Comparison of ENCODE assay signal across 24 mouse cellular contexts in the genomic region with DNA sequence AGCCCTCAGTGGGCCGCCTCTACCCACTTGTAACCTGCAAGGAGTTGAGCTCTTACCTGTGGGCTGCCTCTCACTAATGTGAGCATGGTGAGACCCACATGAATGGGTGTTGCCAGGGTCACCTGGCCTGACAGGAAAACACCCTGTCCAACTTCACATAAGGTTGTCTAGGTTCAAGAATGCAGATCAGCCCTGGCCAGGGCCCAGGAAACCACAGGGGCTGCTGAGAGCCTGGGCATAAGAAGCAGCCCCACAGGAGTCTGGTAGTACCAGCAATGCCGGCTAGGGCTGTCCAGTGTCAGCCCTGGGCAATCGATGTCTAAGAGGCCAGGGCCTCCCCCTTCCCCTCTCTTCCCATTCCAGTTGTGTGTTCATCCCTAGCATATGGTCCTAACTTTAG. TPM values are rescaled to one million over a fixed set of nuclear protein-coding genes. Genes with fewer than 3 reads are reported as not detected.
DNase-seq lines count a peak whose midpoint lies in the region; ATAC-seq and TF ChIP-seq lines count a peak whose summit lies in the region.
"Had no signal": no experiment of that assay in that cellular context is flagged by ENCODE, and none has a peak within 500 bp of the region (broad histone marks: within the 10 kb centered on the region; RNA-seq: fewer than 3 reads in every experiment).

No protein-coding gene starts in this region.

- intact Hi-C loops in heart, adult 2 months (cut with DNase I): loop anchor here (2.0 kb wide), 1 partner anchor 14 kb away; no protein-coding TSS in a partner anchor

- H3K4me2 ChIP-seq in heart, embryonic 12.5 days: peak overlapping the region; percentile 94; the same call in 1 of the 2 replicates
- peak overlapping the region; percentile 97 for H3K4me2 ChIP-seq in liver, embryonic 12.5 days
- peak overlapping the region; percentile 94 for H3K4me2 ChIP-seq in liver, embryonic 16.5 days (ENCODE audit: low read depth, low read length)
- H3K4me2 ChIP-seq: forebrain, embryonic 12.5 days; heart, embryonic 15.5 days; hindbrain, embryonic 12.5 days; kidney, embryonic 15.5 days; midbrain, embryonic 15.5 days; neural tube, embryonic 13.5 days had no signal

- H3K4me1 ChIP-seq in heart, embryonic 12.5 days (replicated peaks): peaks cover 96% of the 10 kb centered on the region
- peaks cover 8% of the 10 kb centered on the region for H3K4me1 ChIP-seq in heart, adult 2 months (ENCODE audit: control insufficient read depth, insufficient read depth, low read length)
- H3K4me1 ChIP-seq in megakaryocyte, embryonic 14.5 days: peaks cover 95% of the 10 kb centered on the region
- H3K4me1 ChIP-seq in liver, embryonic 12.5 days: peaks cover 93% of the 10 kb centered on the region
- peaks cover 90% of the 10 kb centered on the region for H3K4me1 ChIP-seq in liver, embryonic 16.5 days (ENCODE audit: control insufficient read depth, low read depth, low read length)

- no peak overlapping the region for H3K4me3 ChIP-seq in heart, embryonic 12.5 days
- no peak overlapping the region for H3K4me3 ChIP-seq in heart, adult 2 months
- peak overlapping the region; percentile 98 for H3K4me3 ChIP-seq in megakaryocyte, embryonic 14.5 days (replicated peaks)
- H3K4me3 ChIP-seq in liver, embryonic 12.5 days: peak overlapping the region; percentile 96
- H3K4me3 ChIP-seq in liver, embryonic 16.5 days (ENCODE audit: low read depth, low read length): peak overlapping the region; percentile 93
- H3K4me3 ChIP-seq: forebrain, embryonic 12.5 days; heart, embryonic 15.5 days; hindbrain, embryonic 12.5 days; kidney, embryonic 15.5 days; midbrain, embryonic 15.5 days; myocyte; neural tube, embryonic 13.5 days had no signal

- 63% methylated on average over 3 of the region's 3 CpGs for WGBS in heart, embryonic 12.5 days
- 62% methylated on average over 3 of the region's 3 CpGs for WGBS in heart, adult 2 months
- 62% methylated on average over 3 of the region's 3 CpGs for WGBS in liver, embryonic 12.5 days (ENCODE audit: insufficient replicate concordance)
- 54% methylated on average over 3 of the region's 3 CpGs for WGBS in liver, embryonic 16.5 days (ENCODE audit: insufficient replicate concordance)

- TF ChIP-seq CTCF in heart, adult 2 months (IDR thresholded peaks at IDR 0.05): no peak

- peaks cover 26% of the 10 kb centered on the region for H3K36me3 ChIP-seq in heart, embryonic 12.5 days
- H3K36me3 ChIP-seq in heart, adult 2 months (ENCODE audit: control insufficient read depth, insufficient read depth, low read length): no peaks in the 10 kb centered on the region
- H3K36me3 ChIP-seq in megakaryocyte, embryonic 14.5 days (replicated peaks; ENCODE audit: low read length): peaks cover 97% of the 10 kb centered on the region
- peaks cover 82% of the 10 kb centered on the region for H3K36me3 ChIP-seq in liver, embryonic 12.5 days
- peaks cover 10% of the 10 kb centered on the region for H3K36me3 ChIP-seq in liver, embryonic 16.5 days (ENCODE audit: control insufficient read depth, insufficient read depth)
- H3K36me3 ChIP-seq: forebrain, embryonic 12.5 days; heart, embryonic 15.5 days; hindbrain, embryonic 12.5 days; kidney, embryonic 15.5 days; midbrain, embryonic 15.5 days; neural tube, embryonic 13.5 days had no signal

- H3K9ac ChIP-seq in heart, embryonic 12.5 days: peak overlapping the region; percentile 47; the same call in 1 of the 2 replicates
- H3K9ac ChIP-seq in heart, adult 2 months (ENCODE audit: low read depth, low read length): no peak overlapping the region
- H3K9ac ChIP-seq in liver, embryonic 12.5 days: peak overlapping the region; percentile 98
- peak overlapping the region; percentile 75 for H3K9ac ChIP-seq in liver, embryonic 16.5 days (ENCODE audit: low read depth, low read length)
- H3K9ac ChIP-seq: forebrain, embryonic 12.5 days; heart, embryonic 15.5 days; hindbrain, embryonic 12.5 days; kidney, embryonic 15.5 days; midbrain, embryonic 15.5 days; neural tube, embryonic 13.5 days had no signal

- H3K79me2 ChIP-seq in heart, adult 2 months (replicated peaks; ENCODE audit: control insufficient read depth, insufficient read depth, low read length): peaks cover 8% of the 10 kb centered on the region

- H3K27ac ChIP-seq in heart, embryonic 12.5 days (ENCODE audit: poor library complexity, severe bottlenecking): 0 out of 2 replicates have a peak overlapping the region, but pooled peaks have one; percentile 86
- H3K27ac ChIP-seq in heart, adult 2 months: no peak overlapping the region
- peak overlapping the region; percentile 97 for H3K27ac ChIP-seq in liver, embryonic 12.5 days
- peak overlapping the region; percentile 92 for H3K27ac ChIP-seq in liver, embryonic 16.5 days (ENCODE audit: low read length)
- H3K27ac ChIP-seq: forebrain, embryonic 12.5 days; heart, embryonic 15.5 days; hindbrain, embryonic 12.5 days; kidney, embryonic 15.5 days; midbrain, embryonic 15.5 days; neural tube, embryonic 13.5 days had no signal

- ATAC-seq in heart, embryonic 12.5 days (ENCODE audit: insufficient number of reproducible peaks, low FRiP score): no peak
- no peak for ATAC-seq in megakaryocyte, adult 5-6 weeks (ENCODE audit: poor library complexity, severe bottlenecking)
- ATAC-seq in liver, embryonic 12.5 days: no peak
- ATAC-seq in liver, embryonic 16.5 days (ENCODE audit: low read depth): no peak
- ATAC-seq: midbrain, embryonic 15.5 days had no signal

- no peaks in the 10 kb centered on the region for H3K27me3 ChIP-seq in heart, embryonic 12.5 days (replicated peaks)
- H3K27me3 ChIP-seq in heart, adult 2 months (ENCODE audit: control insufficient read depth, insufficient read depth, low read length): no peaks in the 10 kb centered on the region
- H3K27me3 ChIP-seq in megakaryocyte, embryonic 14.5 days (replicated peaks): no peaks in the 10 kb centered on the region
- H3K27me3 ChIP-seq in liver, embryonic 12.5 days (replicated peaks): no peaks in the 10 kb centered on the region
- no peaks in the 10 kb centered on the region for H3K27me3 ChIP-seq in liver, embryonic 16.5 days (ENCODE audit: control insufficient read depth, insufficient read depth, low read depth, low read length)
- H3K27me3 ChIP-seq: heart, embryonic 15.5 days had no signal

- TF ChIP-seq POLR2A in heart, adult 2 months (IDR thresholded peaks at IDR 0.05; ENCODE audit: insufficient read depth, low read depth, low read length): no peak

- DNase-seq in heart, adult 2 months: no peak
- no peak for DNase-seq in thymus, postnatal 4 days
- DNase-seq: adrenal gland, postnatal 14 days; cerebellum, adult 9-10 months; kidney, adult 11 months; kidney, postnatal 36 days; layer of hippocampus, postnatal 36 days; lung, adult 18-20 months; lung, postnatal 14 days; retina, postnatal 1 day; thymus, adult 18-20 months; thymus, postnatal 36 days had no signal

- TF ChIP-seq EP300 in heart, adult 2 months (IDR thresholded peaks at IDR 0.05; ENCODE audit: insufficient read depth, low read depth, low read length): no peak

- no peaks in the 10 kb centered on the region for H3K9me3 ChIP-seq in heart, embryonic 12.5 days (replicated peaks)
- no peaks in the 10 kb centered on the region for H3K9me3 ChIP-seq in megakaryocyte, embryonic 14.5 days
- H3K9me3 ChIP-seq in liver, embryonic 12.5 days (replicated peaks): no peaks in the 10 kb centered on the region
- no peaks in the 10 kb centered on the region for H3K9me3 ChIP-seq in liver, embryonic 16.5 days (replicated peaks; ENCODE audit: control insufficient read depth, low read length)
- H3K9me3 ChIP-seq: forebrain, embryonic 12.5 days; heart, embryonic 15.5 days; hindbrain, embryonic 12.5 days; kidney, embryonic 15.5 days; midbrain, embryonic 15.5 days; neural tube, embryonic 13.5 days had no signal

RNA-seq across cellular contexts. Expression of a gene that starts 6.4 kb away (rescaled TPM):
- 8.0 and 9.2 TPM in 2 replicates for polyA plus RNA-seq in heart, embryonic 12.5 days (2016; fragmentation: Nextera tagmentation; extraction: Ambion mirVana)
- total RNA-seq in heart, adult 2 months (2021): 10 to 100 TPM; 21.2 to 24.6 TPM
- 20.0 and 20.9 TPM in 2 replicates for polyA plus RNA-seq in heart, adult 2 months (2012; rRNA removed)
- polyA plus RNA-seq in megakaryocyte, embryonic 14.5 days (2012; ENCODE audit: insufficient read depth, low replicate concordance): 1,238 and 3,030 TPM in 2 replicates
- 4.3 and 4.5 TPM in 2 replicates for total RNA-seq in megakaryocyte, adult 5-6 weeks (2015)
- total RNA-seq in megakaryocyte, adult 5-6 weeks (2017): 4.8 and 5.6 TPM in 2 replicates
- polyA plus RNA-seq in liver, embryonic 12.5 days (2016; fragmentation: Nextera tagmentation; extraction: Ambion mirVana): 27.6 and 28.4 TPM in 2 replicates
- 6.8 and 8.1 TPM in 2 replicates for polyA plus RNA-seq in liver, embryonic 16.5 days (2015; fragmentation: Nextera tagmentation; extraction: Ambion mirVana)

Comparison
In these comparisons a context has a peak if more than half of its experiments do, and no peak if none do; other contexts are left out.
1. H3K4me3 ChIP-seq: peak in megakaryocyte, embryonic 14.5 days (single experiment), liver, embryonic 12.5 days (single experiment) and liver, embryonic 16.5 days (single experiment); none in heart, embryonic 12.5 days (single experiment) and heart, adult 2 months (single experiment).
2. RNA of a gene that starts 6.4 kb away (polyA plus RNA-seq): 1,238 to 3,030 TPM in megakaryocyte, embryonic 14.5 days; 27.6 to 28.4 TPM in liver, embryonic 12.5 days, 20.0 to 20.9 TPM in heart, adult 2 months, 6.8 to 8.1 TPM in liver, embryonic 16.5 days and 8.0 to 9.2 TPM in heart, embryonic 12.5 days; every median in the first group is over 10 times any median in the second.
3. Peak in every context shown above with its lines, with median percentiles within 50 percentile points of each other: H3K4me2 ChIP-seq.